Mouse (Mus musculus): ENCODE measurements around the gene Grk3. TPM values are rescaled to one million over a fixed set of nuclear protein-coding genes. Genes with fewer than 3 reads are reported as not detected.

The Grk3 gene
- polyA plus RNA-seq, 1 experiment = 4.4 TPM

DNA sequence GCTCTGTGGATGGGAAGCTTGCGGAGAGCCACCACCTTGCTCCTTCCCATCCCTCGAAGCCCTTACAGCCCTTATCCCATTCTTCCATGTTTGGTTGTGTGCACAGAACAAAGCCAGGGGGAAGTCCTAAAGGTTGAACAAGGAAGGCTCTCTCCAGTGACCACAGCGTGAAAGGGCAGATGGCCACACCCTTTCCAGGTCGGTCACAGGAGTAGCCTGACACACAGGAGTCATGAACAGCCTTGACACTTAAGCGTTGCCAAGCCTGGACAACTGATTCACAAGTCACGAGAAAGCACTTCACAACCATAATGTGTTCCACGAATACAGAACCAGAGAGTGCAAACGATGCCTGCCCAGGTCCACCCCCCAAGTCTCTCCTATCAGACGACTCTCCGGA, 3.7 kb downstream of the Grk3 start:
- WGBS = 72% methylated on average over 10 of the region's 10 CpGs
- DNase-seq (ENCODE audit: low read depth, low spot score) = no peak

DNA sequence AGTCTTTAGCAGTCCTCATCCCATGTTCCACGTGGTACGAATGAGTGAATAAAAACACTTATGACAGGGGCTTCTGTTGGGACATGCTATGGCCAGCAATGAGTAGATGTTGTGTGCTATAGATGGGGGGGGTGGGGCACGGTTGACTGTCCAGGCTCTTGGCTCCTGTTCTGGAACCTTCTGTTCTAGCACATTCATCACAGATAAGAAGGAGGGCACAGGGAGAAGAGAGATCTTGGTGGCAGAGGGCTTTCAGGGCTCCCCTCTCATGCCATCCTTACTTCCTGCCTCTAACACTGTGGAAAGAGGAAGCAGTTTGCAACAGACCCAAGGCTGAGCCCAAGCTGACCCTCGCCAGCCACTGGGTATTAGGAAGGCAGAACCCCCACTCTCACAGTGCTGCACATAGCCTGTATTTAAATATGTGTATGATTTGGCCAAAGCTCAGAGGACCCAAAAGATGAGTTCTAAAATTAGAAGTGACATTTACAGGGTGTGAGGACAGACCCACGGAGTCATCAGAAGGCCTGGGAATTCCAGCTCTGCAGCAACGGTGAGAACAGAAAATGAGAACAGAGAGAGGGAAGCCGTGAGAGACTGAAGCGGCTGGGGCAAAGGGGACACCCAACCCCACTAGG, 6.3 kb downstream of the Grk3 start:
- no peak for DNase-seq (ENCODE audit: low read depth, low spot score)
- WGBS = 78% methylated on average over 8 of the region's 8 CpGs

DNA sequence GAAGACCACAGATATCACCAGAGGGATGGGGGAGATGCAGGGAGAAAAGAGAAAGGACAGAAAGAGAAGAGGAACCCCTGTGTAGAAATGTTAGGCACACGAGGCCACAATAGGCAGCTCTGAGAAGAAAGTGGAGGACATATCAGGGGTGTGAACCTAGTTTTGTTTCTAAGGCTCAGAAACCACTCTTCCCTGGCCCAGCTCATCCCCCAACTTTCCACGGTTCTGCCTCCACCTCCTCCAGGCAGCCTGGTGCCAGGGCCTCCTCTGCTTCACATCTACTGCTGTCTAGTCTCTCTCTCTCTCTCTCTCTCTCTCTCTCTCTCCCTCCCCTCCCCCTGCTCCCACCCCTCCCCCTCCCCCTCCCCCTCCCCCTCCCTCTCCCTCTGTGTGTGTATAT, 7.1 kb downstream of the Grk3 start:
- 91% methylated on average over 2 of the region's 2 CpGs for WGBS

DNA sequence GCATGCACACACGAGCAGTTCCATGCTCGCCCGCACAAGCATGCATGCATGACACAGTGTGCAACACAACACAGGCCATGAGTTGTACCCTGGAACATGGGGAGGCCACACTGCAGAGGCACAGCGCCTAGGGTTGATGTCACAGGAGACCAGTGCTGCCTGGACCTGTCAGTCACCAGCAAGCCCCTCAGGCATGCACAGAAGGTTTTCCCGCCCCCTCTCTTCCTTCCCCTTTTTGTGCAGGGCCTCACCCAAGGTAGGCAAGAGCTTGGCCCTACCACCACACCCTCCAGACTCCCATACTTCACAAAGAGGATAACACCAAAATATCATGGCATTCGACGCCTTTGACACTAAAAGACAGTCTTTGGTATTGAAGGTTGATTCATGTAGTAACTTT, 8.6 kb downstream of the Grk3 start:
- WGBS = 90% methylated on average over 7 of the region's 7 CpGs
- DNase-seq (ENCODE audit: low read depth, low spot score) = no peak

More for the DNA sequence above, 7.1 kb downstream of the Grk3 start:
- no peak for DNase-seq (ENCODE audit: low read depth, low spot score)

DNA sequence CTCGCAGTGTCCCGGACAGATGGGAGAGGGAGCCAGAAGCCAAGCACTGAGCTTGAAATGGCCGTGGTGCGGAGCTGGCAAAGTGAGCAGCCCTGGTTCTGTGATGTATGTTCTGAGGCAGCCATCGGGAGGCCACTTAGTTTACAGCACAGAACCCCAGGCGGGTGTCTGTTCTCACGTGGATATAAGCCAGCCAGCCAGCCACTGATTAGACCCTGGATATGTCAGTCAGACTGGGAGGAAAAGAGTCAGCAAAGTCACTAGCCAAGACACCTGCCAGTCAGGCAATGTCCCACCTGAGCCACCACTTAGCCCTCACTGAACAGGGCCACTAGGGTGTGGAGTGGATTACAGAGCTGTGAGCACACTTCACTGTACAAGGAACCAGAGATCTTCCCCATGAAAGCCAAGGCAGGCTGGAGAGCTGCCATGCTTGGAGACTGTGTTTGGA, 9.6 kb downstream of the Grk3 start:
- 72% methylated on average over 7 of the region's 7 CpGs for WGBS
- no peak for DNase-seq (ENCODE audit: low read depth, low spot score)

DNA sequence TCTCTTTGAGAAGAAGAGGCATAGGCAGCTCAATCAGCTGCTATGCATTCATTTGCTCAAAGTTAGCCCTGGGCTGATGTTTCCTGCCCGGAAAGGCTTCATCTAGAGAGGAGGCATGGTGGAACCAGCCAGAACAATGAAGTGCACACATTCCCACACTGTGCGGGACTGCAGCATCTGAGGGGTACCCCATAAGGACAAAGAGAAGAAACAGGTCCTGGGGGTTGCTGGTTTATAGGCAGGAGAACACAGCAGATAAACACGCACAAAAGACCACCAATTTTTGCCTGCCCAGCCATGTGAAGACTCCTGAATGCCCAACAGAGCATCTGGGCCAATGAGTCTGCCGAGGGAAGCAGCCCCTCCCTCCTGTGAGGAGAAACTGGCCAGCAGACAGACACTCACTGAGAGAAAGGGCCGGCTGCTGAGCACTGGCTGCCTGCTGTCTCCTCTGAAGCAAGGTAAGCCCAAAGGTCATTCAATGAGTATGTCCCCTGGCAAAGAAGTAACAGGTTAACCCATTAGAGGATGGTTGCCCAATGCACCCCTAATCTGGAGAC, 12.7 kb downstream of the Grk3 start:
- no peak for DNase-seq (ENCODE audit: low read depth, low spot score)
- 55% methylated on average over 5 of the region's 5 CpGs for WGBS

DNA sequence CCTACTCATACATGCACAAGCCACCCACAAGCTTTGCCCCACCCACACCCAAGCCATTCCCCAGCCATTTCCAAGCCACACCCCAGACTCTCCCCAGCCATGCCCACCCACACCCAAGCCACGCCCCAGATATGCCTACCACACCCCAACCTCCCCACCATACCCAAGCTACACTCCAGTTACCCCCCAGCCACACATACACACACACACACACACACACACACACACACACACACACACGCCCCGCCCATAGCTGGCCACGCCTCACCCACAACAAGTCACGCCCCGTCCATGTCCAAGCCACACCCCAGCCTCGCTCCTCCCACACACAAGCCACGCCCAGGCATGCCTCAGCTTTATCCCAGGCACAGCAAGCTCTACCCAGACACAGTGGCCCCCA, 16.4 kb downstream of the Grk3 start:
- no peak for DNase-seq (ENCODE audit: low read depth, low spot score)
- 71% methylated on average over 8 of the region's 8 CpGs for whole genome bisulfite sequencing

DNA sequence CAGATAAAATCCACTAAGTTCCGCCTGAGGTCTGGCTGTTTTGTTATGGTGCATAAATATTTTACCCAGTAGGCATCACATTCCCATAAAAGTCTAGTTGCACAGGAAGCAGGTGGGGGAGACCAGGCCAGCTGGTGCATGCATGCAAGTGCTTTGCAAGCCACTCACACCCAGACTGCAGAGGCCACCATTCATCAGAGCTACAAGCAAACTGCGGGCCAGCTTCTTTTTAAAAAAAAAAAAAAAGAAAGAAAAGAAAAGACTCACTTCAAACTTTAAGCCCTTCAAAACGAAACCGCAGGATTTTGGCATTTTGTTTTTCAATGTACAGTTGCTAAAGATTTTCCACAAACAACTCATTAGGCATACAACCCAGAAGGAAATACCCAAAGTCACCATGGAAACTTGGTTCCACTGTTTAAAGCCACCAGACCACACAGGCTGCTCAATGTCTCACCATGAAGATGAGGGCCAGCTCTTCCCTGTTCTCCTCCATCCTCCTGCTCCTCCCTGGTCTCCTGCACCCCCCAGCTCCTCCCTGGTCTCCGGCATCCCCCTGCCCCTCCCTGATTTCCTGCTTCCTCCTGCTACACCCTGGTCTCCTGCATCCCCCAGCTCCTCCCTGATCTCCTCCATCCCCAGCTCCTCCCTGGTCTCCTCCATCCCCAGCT, 17.9 kb downstream of the Grk3 start:
- 49% methylated on average over 5 of the region's 5 CpGs for WGBS
- DNase-seq (ENCODE audit: low read depth, low spot score) = no peak

DNA sequence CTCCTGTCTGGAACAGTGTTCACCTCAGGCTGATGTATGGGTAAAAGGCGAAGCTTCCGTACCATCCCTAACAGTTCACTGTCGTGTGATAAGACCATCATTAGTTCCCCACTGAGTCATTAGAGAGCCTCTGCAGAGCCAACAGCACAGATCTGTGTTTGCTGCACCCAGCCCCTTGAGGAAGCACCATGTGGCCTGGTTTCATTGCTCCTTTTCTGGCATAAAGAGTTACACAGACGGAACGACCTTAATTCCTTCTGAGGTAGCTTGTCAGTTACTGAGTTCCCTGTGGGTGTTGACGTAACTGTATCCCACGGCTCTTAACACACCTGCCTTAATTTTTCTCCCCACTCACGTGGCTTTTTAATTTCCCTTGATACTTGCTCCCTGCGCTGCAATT, 24.3 kb downstream of the Grk3 start:
- WGBS = 78% methylated on average over 9 of the region's 9 CpGs
- no peak for DNase-seq (ENCODE audit: low read depth, low spot score)

DNA sequence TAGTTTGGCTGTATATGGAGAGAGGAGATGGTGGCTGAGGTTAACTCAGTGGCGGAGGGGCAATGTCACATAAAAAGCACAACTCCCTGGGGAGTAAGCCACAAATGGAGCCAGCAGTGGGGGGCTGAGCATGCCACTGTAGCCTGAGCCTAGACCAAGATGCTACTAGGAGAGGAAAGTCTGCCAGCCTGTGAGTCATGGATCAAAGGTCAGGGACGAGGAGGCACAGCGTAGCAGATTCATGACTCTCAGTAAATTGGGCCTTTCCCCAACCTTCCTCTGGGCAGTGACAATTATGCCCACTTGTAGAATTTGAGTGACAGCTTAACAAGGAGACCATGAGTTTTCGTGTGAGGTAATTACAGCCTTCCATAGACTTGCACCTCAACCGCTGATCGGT, 33.7 kb downstream of the Grk3 start:
- DNase-seq (ENCODE audit: low read depth, low spot score) = no peak
- 47% methylated on average over 6 of the region's 6 CpGs for WGBS

DNA sequence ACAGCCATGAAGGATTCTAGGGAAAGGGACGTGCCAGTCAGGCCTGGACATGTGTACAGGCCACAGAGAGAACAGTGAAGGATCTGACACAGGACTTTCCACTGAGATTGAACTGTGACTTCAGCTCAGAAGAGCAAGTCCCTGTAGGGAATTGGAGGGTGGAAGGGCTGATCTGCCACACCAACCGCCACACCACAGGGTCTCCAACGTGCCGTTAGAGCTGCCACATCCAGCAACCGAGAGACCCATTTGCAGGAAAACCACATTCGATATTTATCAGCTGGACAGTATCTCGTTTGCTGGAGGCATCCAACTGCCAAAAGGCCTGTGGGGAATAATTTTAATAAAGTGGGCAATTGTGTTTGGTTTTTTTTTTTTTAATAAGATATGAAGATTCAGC, 35.9 kb downstream of the Grk3 start:
- DNase-seq (ENCODE audit: low read depth, low spot score) = no peak
- 81% methylated on average over 7 of the region's 7 CpGs for WGBS

DNA sequence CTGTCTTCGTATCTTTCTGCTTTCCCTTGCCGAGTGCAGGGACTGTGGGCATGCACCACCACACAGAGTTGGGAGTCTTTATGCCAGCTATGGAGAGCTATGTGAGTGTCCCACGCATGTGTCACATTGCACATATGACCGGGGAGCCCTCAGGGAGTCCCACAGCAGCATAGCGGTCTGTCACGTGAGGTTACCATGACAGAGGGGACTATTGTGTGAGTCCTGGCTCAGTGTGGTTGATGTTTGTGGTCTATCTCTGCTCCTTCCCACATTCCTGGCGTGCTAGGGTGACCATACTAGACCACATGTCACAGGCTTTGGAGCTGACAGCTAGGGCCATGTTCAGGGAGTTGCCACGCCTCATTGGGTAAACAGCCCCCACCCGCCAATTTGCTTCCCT, 36.4 kb downstream of the Grk3 start:
- 76% methylated on average over 9 of the region's 9 CpGs for WGBS

DNA sequence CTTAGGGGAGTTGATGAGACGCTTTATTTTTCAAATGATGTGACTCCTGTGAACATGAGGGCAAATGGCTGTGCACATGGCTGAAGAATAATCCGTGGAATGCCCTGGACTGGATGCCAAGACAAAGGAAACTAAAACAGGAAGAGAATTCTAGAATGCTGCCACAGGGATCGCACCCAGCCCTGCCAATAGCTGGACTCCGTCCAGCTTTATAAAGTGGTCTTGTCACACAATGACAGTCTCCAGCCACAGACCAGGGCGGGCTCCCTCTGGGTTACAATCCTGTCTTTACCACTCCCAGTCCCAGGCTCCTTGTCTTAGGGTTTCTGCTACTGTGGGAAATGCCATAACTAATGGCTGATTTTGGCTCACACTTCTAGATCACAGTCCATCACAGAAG, 38.5 kb downstream of the Grk3 start:
- 57% methylated on average over 5 of the region's 5 CpGs for WGBS
- DNase-seq (ENCODE audit: low read depth, low spot score) = no peak

More for the DNA sequence above, 36.4 kb downstream of the Grk3 start:
- no peak for DNase-seq (ENCODE audit: low read depth, low spot score)

DNA sequence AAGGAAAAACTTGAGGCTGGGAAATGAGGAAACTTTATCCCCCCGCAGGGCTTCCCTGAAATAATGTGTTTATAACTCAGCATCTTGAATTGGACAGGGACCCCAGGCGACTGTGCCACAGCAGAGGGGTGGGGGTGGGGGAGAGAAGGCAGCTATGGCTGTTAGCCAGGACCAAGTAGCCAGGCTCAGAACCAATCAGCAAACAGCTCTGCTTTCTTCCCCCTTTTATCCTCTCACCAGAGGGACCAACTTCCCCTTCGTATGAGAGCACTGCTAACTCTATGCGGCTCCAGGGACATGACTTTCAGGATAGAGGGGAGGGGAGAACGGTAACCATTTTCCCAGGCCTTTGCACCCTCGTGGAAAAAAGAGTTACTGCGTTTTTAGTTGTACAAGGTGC, 42.0 kb downstream of the Grk3 start:
- no peak for DNase-seq (ENCODE audit: low read depth, low spot score)
- WGBS = 62% methylated on average over 7 of the region's 7 CpGs

DNA sequence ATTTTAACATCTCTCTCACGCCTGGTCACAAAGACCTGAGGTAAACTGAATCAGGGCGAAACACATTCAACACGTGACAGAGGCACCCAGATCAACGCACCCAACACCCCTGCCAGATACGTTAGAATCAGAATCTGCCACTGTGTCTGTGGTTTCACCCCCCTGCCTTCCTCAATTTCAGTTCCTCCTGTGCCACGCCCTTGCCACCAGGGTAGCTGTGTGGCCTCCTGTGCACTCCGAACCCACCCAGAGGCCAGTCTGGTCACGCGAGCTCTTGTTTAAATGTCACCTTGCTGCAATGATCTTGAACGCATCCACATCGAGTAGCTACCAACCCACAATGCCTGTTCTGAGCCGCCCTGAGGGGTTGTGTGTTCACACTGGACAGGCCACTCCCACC, 43.3 kb downstream of the Grk3 start:
- no peak for DNase-seq (ENCODE audit: low read depth, low spot score)
- WGBS = 60% methylated on average over 12 of the region's 12 CpGs

DNA sequence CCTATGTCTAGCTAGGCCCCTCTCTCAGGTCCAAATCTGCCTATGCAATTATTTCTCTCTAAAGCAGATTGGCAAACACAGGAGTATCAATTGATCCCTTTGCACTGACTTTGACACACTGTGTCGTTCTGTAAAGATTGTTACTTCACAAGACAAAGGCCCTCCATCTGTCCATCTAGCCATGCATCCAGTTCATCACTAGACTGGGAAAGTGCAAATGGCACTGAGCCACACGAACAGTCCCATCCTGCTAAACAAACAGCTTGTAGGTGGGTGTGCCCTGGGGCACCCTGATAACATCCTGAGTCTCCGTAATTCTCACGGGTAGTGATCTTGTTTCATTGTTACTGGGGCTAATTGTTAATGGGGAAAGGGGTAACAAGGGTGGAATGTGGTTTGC, 52.1 kb downstream of the Grk3 start:
- no peak for DNase-seq (ENCODE audit: low read depth, low spot score)
- 41% methylated on average over 4 of the region's 4 CpGs for WGBS

DNA sequence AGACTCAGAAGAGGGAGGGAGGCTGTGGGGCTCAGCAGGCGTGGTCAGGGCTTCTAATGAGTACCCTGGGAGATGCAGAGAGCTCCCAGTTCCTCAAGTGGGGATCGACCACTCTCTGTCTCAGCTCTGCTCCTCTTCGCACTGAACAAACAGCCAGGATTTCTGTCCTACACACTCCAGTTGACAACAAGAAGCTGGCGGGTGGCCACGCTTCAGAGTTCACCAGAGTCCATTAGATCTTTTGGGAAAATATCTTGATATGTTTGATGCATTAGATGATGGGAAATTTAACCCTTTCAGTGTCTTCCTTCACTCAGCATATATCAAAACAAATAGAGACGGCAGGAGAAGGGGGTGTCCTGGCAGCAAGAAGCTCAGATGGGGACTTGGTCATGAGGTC, 53.4 kb downstream of the Grk3 start:
- DNase-seq (ENCODE audit: low read depth, low spot score) = no peak
- WGBS = 76% methylated on average over 6 of the region's 6 CpGs

DNA sequence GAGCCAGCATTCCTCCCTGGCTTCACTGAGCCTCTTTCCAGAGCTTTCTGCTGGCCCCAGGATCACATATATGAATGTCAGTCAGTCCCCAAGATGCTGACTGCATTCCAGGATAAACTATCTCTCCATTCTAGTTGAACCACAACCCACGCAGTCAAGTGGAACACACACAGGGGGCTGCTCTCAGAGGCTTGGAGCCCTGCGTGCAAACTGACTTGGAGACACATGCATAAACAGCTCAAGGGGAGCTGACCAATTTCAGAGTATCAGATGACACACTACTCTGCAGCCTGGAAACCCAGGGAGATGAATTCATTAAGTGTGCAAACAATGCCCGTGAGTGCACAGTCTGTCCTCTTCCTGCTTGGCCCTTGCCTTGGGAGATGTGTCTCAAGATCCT, 54.7 kb downstream of the Grk3 start:
- WGBS = 48% methylated on average over 3 of the region's 3 CpGs

DNA sequence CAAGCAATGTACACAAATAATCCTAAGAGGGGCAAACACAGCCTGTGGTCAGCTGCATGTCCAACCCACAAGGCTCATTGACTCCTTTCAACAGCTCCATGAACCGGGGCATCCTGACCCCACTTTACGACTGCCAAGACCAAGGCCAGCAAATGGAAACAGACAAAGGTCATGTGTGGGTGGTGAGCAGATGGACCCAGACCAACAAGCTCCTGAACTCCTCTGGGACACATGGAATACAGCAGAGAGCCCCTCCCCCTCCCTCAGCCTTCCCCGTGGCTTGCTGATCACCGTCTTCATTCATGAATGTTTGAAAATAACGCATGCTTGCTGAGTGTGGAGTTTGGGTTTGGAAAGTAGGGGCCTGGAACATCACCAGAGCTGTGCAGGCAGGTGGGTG, 57.3 kb downstream of the Grk3 start:
- DNase-seq (ENCODE audit: low read depth, low spot score) = no peak
- 45% methylated on average over 5 of the region's 5 CpGs for WGBS

More for the DNA sequence above, 54.7 kb downstream of the Grk3 start:
- DNase-seq (ENCODE audit: low read depth, low spot score) = no peak

DNA sequence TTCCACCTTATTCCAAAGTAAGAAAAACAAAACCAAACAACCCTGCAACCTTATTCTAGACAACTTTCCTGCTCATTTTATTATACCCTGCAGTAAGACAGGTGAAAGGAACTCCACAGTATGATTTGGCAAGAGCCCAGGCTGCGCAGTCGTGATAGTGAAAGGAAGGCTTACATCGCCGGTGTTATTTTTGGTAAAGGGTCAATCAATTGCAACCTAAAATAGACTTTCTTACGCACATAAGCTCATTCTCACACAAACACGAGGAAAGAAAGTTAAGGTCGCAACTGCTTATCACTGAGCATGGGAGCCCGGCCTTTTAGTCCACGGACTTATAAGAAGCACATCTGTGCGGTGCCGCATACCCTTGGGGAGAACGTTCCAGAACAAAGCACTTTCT, 58.8 kb downstream of the Grk3 start:
- WGBS = 73% methylated on average over 12 of the region's 12 CpGs
- no peak for DNase-seq (ENCODE audit: low read depth, low spot score)

DNA sequence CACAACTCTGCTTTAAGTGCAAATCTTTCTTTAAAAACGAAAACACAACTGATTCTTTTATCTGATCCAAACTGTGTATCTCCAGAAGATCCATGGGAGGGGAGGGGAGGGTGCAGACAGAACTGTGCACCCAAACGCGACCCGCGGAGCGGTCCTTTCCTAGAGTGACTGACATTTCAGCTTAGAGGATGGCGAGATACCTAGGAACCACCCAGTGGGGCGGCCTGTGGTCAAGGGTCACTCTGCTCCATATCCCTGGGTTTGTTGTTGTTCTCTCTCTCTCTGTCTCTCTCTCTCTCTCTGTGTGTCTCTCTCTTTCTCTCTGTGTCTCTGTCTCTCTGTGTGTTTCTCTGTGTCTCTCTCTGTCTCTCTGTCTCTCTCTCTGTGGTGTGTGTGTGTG, 59.2 kb downstream of the Grk3 start:
- 83% methylated on average over 8 of the region's 8 CpGs for WGBS
- DNase-seq (ENCODE audit: low read depth, low spot score) = no peak

All from large intestine, adult 2 months (tissue).